Mouse (Mus musculus) lung, adult 2 months (tissue): ENCODE data around the gene Gm20388.

Source experiments
- CTCF ChIP-seq: fragments of 200-500 bp; IDR thresholded peaks from 2 replicates; pipeline ENCODE4 v1.5.1; 2011; ENCODE audit warnings: mild to moderate bottlenecking, low read length, control low read depth; ENCODE audit not compliant: insufficient read depth
- POLR2A ChIP-seq: fragments of 200-500 bp; IDR thresholded peaks from 2 replicates; pipeline ENCODE4 v1.6.1; 2011; ENCODE audit warnings: low read depth, mild to moderate bottlenecking, control low read depth, low read length, borderline replicate concordance; ENCODE audit errors: extremely low read depth

- no peak for TF ChIP-seq CTCF
- no peak for TF ChIP-seq POLR2A
These were observed 2283.8 kb downstream of the Gm20388 start for GRCm38 (mm10) chr8:122194396-122194795.
